Mouse (Mus musculus): Measurements from ENCODE around the gene Olfr544.

Gene Olfr544

DNA sequence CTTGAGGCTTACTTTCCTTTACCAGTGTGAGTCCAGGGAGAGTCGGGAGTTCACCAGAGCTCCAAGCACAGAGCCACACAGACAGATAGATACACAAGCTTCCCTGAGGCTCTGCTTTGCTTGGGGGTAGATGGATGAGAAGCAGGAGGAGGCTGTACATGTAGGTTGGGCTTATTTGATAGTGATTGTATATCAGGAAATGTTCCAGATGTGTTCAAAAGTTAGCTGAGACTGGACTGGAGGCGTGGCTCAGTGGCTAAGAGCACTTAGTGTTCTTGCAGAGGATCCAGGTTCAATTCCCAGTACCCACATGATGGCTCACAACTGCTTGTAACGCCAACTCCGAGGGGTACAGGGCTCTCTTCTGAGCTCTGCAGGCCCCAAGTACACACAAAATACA lies 9.7 kb downstream of the Olfr544 start:
- in situ Hi-C loops (cut with MboI, MseI): no loop called here

DNA sequence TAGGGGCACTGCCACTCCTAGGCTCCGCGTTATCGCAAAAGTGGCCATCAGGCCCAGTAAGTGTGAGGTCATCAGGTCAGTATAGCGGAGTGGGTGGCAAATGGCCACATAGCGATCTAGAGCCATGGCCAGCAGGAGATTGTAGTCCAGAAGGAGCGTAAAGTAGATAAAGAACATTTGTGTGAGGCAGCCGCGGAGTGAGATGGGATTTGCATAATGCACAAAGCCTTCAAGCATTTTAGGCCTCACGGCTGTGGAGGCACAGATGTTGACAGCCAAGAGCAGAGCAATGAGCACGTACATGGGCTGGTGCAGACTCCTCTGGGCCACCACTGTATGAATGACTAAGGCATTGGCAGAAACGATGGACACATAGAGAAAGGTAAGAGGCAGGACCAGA lies 10.7 kb downstream of the Olfr544 start:
- in situ Hi-C loops (cut with MboI, MseI): no loop called here

DNA sequence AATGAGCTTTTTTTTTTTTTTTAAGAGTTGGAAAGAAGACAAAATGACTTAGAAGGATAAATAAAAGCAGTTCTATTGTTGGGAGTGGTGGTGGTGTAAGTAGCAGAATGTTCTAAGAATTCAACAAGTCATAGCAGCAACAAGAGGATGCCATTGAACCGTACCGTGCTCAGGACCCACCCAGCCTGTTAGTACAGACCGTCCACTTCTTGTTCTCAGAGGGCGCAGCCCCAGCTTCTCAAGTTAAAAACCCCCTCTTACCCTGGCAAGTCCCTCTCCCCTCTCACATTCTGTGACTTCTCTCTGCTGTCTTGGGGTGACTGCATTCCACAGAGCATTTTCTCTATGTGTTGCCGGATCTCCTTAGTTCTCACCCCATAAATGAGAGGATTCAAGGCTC lies 11.5 kb downstream of the Olfr544 start:
- in situ Hi-C loops (cut with MboI, MseI): no loop called here

DNA sequence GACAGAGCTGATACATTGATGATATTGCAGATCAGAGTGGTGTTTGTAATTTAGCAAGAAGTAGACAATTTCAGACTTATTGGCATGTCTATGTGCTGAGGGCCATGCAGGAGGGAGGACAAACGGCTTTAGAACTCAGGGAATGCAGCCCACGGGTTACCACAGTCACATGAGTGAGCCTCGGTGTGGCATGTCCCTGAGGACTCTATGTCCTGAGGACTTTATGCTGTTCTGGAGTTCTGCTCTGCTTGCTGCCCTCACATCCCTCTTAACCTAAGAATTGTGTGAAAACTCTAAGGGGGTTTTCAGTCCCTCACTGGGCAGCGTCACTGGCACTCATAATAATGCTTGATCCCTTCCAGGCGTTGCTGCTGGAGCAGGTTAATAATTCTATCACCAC lies 15.4 kb downstream of the Olfr544 start:
- in situ Hi-C loops (cut with MboI, MseI): no loop called here

DNA sequence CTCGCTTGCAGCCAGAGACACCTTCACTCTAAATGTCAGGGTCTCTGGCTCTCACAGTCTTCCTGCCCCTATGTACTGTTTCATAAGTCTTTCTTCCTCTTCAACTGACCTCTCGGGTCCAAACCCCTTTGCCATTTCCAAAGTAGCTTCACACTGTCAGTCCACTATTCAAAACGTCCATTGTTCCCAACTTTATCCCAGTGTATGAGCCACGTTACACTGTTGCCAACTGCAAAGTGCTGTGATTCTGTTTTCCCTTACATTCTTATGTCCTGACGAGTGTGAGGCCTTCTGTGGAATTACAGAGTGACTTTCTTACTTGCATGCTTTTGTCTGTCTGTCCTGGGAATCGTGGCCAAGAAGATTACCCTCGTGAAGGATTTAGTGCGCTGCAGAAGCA lies 20.5 kb downstream of the Olfr544 start:
- in situ Hi-C loops (cut with MboI, MseI): no loop called here

DNA sequence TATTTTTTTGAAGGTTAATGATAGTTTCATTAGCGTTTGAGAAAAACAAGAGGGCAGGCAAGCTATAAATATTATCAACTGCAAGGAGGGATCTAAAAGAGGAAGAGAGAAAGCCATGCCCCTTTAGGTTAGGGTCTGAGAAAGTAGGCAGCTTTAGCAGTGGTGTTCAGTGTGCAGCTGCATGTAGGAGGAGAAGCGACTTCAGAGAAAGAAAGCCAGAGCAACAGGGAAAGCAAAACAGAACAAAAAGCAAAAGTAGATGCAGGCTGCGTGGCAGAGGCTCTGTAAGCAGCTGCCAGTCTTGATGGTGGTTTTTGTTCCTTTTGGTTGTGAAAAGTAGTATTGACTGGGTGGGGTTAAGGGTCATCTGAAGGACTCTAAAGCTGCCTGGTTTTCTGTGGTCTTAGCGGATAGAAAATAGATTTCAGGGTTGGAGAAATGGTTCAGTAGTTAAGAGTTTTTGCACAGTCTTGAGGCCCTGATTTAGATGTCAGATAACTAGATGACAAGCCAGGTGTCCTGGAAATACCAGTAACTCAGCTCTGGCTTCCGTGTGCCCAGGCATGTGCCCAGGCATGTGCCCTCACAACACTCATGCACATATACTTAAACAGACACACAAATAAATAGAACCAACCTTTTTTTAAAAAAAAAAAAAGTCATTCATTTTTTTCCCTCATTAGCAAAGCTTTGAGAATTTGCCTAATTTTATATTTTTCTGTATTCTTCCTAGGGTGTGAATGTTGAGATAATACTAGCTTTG lies 29.3 kb downstream of the Olfr544 start:
- in situ Hi-C loops (cut with MboI, MseI): no loop called here

DNA sequence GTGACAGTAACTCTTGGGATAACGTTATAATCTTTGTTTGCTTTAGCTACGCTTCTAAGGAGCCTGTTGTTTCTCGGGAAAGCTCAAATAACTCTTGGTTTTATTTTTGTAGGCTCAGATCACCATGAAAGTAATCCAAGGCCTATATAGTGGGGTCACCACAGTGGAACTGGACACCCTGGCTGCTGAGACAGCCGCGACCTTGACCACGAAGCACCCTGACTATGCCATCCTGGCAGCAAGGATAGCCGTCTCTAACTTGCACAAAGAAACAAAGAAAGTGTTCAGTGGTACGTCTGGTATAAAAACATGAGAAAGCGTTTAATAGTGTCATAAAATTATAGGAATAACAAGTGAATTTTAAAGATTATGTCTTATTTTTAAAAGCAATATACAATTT lies 41.7 kb downstream of the Olfr544 start:
- in situ Hi-C loops (cut with MboI, MseI): no loop called here

DNA sequence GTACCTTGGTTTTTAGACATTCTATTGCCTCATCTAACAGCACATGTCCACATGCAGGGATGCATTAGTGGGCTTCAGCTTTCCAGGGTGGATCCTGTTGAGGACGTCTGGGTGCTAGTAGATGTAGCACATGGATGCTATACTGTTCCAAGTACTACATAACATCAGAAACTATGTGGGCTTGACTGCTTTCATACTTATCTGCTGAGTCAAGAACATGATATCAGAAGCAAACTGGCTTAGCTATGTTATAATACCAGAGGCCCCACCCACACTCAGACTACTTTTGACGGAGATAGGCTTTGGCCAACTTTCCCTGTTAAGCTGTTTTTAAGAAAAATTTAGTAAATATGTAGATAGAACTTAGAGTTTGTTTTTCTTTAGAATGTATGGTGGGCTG lies 43.8 kb downstream of the Olfr544 start:
- in situ Hi-C loops (cut with MboI, MseI): no loop called here

DNA sequence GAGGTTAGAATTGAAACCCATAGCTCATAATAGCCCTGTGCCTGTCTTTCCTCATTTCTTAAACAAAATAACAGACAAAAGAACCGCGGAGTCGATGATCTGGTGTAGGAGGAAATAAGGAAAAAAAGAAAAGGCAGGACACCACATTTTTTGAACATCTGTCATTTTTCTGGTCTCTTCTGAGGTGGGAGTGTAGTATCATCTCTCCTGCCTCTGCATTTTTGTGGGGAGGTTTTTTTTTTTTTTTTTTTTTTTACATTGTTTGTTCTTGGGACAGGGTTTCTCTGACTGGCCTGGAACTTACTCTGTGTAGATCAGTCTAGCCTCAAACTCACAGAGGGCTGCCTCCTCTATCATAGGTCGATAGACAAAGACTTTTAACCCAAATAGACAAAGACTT lies 45.7 kb downstream of the Olfr544 start:
- in situ Hi-C loops (cut with MboI, MseI): no loop called here

DNA sequence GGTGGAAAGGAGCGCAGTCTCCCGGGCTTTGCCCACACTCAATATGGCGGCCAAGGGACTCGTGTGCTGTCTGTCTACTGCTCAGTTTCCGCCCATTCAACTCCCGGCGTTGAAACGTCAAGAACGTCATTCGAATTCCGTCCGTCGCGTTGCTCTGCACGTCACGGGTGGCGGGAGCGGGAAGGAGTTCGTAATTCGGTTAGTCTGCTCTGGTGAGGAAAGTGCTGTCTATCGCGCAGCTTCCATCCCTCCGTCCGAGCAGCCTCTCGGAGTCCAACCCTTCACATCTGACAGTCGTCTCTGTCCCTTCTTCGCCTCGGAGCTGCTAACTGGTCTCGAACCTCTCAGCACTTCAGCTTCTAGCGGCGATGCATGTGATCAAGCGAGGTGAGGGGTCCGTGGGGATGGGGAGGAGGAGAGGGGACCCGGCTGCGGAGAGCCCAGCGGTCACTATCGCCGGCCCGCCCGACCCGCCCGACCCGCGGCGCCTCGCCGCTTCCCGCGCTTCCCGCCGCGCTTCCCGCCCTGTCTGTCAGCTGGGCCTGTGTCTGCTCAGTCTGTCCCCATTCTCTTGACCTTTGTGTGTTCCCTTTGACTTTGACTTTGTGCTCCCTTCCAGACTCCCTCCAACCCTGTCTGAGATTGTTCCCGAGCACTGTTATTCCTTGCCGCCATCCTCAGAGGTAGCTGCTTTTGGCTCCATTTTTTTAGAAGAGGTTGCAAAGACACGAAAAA lies 46.3 kb downstream of the Olfr544 start, which contains the start of gene Rrm1:
Rrm1 (plus strand) TSS at position 39 of the 735 bp plus-strand sequence.
- in situ Hi-C loops (cut with MboI, MseI): no loop called here

DNA sequence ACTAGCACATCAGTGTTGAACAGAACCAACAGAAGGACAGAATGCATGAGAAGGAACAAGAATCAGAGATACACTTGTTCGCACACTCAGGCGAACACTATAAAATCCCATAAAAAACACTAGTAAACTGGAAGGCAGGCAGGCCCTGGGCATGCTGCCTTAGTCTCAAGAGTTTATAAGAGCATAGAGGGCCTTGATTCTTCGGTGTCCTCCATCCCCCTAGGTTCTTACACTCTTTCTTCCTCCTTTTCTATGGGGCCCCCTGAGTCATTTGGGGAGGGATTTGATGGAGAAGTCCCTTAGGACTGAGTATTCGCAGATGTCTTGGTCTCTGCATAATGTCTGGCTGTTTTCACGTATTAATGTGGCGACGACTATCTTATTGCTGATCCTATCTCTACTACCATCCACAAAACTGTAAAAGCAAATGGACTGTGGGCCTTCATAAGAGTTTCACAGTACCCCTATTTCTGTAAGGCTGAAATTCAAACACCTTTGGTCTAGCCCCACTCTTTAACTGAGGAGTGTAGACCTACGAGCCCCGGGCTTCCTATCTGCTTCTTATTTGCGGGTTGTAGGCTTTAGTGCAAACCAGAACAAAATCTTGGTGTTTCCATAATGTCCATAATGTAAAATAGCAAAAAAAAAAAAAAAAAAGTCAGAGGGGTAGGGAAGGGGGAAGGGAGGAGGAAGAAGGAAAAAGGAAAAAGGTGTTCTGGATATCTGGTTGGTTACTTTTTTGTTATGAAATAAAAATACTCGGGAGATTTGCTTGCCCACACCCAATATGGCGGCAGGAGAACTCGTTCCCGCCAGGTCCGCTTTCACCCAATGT lies 47.1 kb downstream of the Olfr544 start:
- in situ Hi-C loops (cut with MboI, MseI): no loop called here

DNA sequence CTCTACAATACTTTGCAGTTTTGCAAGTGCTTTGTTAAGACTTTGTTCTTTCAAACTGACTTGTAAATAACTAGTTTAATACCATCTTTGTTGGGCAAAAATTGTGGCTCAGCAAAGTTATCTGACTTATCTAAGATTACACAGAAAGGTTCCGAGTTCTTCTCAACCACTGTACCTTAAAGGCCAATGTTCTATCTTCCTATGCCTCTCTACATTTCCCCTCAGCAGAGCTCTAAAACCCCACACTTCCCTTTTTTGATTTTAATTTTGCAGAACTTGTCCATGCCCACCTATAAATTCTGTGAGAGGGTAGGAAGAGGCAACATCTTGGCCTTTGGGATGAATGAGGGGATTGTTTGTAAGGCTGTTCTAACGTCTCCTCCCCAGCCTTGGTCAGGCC lies 53.8 kb downstream of the Olfr544 start:
- in situ Hi-C loops (cut with MboI, MseI): no loop called here
